Mouse (Mus musculus) kidney, postnatal 10 days (tissue): ENCODE measurements around the gene Unc79.

ENCODE experiments used
- DNase-seq: peaks from one replicate; pipeline ENCODE4 v3.0.0; 2021; ENCODE audit warnings: mixed read lengths

Unc79 gene

DNA sequence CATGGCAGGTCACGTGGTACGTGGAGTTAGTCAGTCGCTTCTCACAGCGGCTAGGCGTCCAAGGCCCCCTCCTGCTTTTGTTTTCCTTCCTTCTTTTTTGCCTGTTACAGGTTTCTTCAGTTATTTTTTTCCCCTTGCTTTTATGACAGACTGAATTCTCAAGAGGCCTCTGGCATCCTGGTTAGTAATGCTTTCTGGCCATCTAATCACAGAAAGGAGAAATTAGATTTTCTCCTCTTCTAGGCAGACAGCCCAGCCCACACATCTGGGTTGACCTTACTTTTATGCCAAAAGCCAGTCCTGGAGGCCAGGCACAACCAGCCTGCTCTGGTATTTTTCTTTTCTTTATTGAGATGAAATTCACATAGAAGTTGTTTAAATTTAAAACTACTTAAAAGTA, 94.1 kb downstream of the Unc79 start:
- DNase-seq = no peak

DNA sequence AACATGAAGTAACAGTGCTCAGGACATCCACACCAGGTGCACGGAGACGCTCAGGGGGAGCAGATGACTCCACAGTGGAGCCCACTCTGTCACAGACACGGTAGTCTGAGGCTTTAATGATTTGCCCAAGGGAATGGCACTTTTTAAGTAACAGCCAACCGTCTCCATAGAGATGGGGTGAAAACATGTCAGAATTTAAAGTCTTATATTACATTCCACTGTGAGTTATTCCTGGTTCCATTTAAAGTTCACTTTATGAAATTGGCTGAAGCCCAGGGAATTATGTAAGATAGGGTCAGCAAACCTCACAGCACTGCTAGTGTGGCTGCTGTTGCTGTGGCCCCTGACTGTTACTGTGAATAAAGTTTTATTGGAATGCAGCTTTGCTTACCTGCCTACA, 95.8 kb downstream of the Unc79 start:
- no peak for DNase-seq

DNA sequence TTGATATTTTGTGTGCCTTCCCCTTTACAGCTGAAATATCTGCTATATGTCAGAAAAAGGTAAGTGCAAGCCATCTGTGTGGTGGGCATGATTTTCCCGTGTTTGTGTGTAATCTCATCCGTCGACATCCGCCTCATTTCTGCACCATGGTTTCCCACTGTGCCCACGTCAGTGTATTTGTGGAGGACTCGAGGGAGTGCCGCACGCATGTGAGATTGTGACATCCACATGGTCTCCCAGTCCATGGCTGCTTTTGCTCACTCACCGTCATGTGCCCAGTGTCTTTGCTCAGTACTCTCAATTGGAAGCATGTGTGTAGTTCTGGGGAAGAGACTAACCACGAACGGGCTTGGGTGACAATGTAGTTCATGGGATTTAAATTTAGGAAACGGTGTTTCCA, 101.2 kb downstream of the Unc79 start:
- DNase-seq = no peak

DNA sequence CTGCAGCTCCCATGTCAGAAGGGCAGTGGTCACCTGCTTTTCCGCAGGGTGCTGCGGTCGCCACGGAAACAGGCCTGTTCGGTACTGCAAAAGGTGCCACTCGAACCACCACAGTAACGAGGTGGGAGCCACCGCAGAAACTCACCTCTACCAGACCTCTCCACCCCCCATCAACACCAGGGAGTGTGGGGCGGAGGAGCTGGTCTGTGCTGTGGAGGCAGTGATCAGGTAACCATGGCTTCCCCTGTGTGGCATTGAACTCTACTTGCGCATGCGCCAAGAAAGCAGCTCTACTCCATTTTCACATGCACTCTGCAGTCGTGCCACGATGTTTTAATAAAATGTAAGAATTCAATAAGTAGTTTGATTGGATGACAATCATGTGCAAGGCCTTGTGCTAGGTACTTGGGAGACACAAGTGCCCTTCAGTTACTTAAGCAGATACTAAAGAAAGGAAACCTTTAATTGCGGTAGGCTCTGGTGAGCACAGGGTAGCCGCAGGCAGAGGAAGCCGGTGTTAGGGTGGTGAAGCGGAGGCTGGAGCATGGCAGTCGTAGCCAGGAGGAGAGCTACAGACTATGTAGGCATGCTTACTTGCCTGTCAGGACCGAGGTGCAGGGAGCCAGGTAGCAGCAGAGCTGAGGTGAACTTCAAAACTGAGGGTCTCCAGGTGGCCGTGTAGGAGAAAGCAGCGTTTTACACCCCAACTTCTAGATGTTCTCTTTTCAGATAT, 110.8 kb downstream of the Unc79 start:
- DNase-seq = no peak

DNA sequence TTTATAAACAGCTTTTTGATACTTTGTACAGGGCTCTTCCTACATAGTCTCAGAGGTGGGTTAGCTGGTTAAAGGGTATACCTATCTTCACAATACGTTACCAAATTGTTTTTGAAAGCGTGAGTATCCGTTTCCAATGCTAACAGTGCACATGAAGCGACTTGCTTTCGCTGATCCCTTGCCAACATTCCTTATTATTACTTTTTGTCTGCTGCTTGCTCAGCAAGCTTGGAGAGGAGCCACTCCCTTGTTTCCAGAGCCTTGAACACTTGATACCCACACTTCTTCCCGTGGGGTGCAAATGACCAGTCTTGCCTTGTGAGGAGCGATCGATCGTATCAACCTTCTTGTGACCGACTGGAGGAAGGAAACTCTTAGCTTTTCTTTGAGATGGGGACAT, 112.1 kb downstream of the Unc79 start:
- DNase-seq = no peak

DNA sequence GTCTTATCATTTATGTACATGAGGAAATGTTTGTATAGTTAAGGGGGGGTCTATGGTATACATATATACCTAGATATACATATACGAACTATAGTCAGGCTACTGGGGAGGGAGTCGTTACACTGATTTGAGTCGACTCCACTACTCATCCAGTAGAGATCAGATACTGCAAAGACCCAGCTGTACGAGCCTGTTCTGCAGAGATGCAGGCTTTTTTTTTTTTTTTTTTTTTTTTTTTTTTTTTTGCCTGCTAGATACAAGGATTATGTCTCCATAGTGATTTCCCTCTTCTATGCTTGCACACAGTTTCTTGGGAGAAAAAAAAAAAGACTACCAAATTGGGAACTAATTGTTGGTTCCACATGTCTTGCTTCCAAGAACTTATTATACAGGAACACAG, 113.5 kb downstream of the Unc79 start:
- DNase-seq = no peak

DNA sequence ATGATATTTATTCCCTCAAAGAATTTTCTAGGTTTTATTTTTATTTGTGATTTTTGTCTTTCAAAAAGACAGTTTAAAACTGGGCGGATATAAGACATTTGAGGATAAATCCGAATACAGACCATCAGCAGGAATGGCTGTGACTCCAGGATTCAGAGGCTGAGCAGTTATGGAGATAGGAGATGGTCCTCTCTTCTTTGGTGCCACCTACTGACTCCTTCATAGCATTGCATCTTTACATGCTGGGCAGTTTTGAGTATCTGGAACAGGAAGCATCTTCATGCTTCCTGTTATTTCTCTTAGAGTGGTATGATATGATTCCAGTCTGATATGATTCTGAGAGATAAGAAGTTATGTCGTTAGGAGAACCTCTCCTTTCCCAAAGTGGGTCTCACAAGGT, 116.3 kb downstream of the Unc79 start:
- DNase-seq = peak; percentile 37

DNA sequence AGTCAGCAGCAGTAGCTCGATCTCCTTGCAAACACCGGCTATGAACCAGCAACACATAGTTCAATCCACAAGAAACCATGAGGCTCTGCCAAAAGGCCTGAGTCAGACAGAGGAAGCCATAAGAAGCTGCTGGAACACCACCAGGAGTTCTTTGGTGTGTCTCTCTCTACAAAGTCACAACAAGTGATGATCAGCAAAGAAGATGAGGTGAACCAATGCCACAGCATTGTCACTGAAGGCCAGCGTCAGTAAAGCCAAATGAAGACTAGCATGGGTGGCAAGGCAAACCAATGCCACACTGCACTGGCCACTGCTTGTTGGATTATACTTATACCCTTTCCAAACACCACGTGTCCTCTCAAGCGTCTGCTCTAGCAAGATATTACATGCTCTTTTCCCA, 119.5 kb downstream of the Unc79 start:
- DNase-seq = no peak

DNA sequence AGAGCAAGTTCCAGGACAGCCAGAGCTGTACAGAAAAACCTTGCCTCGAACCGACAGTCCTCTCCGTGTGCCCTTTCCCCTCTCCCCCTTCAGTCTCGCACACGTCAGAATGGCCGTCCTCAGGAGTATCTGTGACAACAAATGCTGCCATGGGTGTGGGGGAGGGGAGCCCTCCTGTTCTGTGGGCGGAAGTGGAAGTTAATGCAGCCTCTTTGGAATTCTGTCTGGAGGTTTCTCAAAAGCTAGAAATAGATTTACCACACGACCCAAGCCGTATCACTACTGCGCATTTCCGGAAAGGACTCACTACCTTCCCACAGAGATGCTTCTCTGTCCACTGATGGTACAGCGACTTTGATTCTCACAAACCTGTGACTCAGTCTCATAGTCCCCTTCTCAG, 120.9 kb downstream of the Unc79 start:
- no peak for DNase-seq

DNA sequence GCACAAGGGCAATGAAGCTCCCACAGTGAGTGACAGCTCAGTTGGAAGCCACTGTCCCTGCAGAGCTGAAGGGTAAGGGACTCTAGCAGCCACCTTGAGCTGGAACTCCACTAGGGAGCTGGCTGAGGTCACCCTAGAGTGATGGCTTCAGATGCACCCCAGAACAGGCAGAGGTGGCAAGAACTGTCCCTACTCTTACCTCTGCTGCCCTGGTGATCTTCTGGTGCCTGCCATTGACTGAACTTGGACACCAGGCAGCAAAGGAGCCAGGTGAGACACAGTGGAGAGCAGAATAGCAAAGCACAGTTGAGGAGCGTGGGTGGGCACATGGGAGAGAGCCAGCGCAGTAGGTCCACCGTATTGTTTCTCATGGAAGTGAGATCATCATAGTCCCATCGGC, 125.3 kb downstream of the Unc79 start:
- no peak for DNase-seq

DNA sequence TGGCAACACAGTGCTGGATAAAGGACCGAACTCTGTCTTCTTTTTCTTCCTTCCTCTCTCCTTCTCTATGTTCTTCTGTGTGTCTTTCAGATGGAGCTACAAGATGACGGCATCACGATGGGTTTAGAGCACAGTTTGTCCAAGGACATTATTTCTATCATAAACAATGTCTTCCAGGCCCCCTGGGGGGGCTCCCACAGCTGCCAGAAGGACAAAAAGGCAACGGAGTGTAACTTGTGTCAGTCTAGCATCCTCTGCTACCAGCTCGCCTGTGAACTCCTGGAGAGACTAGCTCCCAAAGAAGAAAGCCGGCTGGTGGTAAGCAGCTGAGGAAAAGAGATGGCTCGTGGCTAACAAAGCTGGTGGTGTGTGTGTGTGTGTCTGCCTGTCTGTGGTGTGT, 130.1 kb downstream of the Unc79 start:
- DNase-seq = no peak

DNA sequence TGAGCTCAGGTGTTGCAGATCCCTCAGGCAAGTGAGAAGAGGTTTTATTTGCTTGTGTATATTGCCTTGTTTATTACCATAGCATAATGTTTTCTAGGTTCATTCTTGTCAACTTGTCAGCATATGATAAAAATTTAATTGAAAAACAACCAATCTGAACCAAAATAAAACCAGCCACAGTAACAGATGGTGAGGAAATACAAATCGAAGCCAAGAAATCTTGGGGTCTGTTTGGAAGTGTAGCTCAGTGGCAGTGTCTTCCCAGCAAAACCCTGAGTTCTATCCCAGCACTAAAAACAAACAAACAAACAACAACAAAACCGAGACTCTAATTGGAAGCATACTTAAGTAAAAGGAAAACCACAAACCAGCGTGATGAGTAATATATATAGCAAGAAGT, 131.4 kb downstream of the Unc79 start:
- no peak for DNase-seq

DNA sequence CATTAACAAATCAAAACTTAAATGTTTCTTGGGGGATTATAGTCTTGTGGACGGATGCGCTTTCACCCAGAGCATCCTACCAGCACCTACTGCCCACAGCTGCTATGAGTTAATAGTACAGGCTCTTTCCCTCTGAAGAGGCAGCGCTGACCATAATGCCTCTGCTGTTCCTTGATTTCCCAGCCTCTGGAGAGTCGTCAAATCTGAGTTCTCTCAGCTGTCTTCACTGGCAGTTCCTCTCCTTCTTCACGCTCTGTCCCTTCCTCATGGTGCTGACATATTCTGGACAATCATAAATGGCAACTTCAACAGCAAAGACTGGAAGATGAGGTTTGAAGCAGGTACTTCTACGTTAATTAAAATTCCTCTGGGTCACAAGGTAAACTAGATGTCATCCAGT, 143.2 kb downstream of the Unc79 start:
- peak; percentile 78 for DNase-seq

DNA sequence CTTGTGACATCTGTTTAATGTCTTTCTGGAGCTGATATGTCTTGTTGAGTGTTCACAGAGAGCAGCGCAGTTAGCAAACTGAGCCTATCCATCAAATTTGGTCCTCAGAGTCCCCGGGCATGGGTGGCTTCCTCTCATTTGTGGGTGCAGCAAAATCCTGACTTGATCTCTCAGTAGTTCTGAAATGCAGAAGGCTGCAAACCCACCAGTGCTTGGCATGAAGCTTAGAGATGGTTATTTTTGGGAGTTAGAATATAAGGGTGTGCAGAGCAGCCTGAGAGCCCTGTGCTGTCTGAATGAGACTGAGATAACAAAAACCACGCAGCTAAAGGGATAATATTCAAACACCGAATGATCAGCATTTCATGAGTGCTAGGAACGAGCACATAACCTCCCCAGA, 146.5 kb downstream of the Unc79 start:
- no peak for DNase-seq

DNA sequence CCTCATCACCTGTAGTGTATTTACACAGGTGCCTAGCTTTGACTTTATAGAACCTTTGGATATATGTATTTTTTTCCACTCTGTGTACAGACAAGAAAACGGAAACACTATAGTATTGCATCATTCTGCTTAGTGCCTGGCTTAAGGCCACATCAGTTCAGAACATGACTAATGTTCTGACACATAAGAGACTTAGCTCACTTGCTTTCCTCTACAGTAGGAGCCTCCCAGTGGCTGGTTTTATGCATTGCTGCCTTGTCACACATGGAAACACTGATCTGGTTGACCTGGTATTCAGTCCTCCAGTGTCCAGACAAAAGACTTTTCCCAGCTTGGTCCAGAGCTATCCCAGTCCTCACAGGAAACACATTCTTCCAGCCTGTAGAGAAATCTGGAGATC, 150.5 kb downstream of the Unc79 start:
- DNase-seq = peak; percentile 34

DNA sequence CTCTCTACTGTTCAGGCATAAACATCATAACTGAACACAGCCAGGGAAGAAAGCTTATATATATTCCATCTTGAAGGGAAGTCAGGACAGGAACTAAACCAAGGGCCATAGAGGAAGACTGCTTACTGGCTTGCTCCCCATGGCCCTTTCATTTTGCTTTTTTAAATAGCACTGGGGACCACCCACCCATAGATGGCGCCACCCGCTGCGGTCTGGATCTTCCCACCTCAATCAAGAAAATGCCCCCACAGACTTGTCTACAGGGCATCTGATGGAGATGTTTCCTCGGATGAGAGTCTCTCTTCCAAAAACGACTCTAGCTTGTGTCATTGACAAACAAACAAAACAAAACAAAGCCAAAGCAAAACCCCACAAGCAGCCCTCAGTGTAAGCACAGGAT, 151.4 kb downstream of the Unc79 start:
- no peak for DNase-seq

DNA sequence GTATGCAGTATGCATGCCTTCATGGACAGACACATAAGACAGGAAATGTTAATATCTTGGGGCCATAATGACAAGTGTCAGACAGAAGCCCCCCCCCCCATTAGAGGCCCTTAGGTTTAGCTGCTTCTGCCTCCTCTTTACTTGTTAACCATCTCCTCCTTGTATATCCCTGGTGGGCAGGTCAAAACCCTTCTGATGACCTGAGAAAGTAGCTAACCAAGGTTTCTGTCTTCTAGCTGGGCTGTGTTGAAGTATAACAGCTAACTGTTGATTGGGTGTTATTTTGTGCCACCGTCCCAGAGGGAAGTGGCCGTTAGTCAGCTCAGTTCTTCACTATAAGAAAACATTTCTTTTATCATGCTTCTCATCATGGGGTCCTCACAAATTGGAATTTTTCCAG, 154.4 kb downstream of the Unc79 start:
- DNase-seq = no peak

DNA sequence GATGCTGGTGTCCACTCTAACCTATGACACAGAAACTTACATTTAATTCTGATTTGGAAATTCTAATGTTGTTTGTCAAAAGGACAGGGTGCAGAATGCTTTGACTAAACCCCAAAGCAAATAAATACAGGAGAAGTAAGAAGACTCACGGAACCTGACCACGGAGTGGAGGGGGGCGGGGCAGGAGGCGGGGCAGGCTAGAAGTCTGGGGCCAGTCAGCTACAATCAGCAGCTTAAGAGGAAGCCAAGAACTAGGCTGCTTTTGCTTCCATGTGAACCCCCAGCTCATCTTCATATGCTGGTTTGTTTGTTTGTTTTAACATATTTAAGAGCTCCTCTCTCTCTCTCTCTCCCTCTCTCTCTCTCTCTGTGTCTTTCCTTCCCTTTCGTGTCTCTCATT, 154.9 kb downstream of the Unc79 start:
- peak; percentile 38 for DNase-seq

DNA sequence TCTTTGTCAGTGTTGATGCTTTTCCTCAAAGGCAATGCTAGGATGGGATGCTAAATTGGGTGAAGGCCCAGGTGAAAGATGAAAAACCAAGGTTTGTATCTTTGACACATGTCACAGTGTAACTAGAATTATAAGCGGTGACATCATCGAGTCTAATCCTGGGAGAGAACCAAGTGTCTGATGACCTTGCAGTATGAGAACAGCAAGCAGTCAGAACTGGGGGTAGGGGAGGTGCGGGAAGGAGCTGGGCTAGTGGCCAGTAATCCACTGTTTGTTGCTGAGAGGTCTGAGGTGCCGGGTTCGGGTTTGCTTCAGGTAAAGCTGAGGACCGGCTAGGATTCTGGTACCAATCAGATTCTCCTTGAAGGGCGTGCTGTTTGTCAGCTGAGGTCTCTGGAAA, 160.6 kb downstream of the Unc79 start:
- DNase-seq = no peak

DNA sequence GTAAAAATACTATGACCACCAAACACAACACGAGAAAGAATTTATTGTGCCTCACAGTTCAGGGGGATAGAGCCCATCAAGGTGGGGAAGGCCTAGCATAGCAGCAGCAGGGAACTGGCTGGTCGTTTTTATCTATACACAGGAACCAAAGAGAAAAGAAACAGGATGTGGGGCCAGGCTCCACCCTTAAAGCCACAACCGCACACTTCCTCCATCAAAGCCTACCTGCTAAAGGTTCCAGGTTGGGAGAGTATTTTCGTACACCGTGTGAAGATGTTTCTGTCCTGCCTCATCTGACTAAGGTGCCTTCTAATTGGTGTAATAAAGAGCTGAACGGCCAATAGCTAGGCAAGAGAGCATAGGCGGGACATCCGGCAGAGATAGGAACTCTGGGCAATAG, 168.0 kb downstream of the Unc79 start:
- no peak for DNase-seq

DNA sequence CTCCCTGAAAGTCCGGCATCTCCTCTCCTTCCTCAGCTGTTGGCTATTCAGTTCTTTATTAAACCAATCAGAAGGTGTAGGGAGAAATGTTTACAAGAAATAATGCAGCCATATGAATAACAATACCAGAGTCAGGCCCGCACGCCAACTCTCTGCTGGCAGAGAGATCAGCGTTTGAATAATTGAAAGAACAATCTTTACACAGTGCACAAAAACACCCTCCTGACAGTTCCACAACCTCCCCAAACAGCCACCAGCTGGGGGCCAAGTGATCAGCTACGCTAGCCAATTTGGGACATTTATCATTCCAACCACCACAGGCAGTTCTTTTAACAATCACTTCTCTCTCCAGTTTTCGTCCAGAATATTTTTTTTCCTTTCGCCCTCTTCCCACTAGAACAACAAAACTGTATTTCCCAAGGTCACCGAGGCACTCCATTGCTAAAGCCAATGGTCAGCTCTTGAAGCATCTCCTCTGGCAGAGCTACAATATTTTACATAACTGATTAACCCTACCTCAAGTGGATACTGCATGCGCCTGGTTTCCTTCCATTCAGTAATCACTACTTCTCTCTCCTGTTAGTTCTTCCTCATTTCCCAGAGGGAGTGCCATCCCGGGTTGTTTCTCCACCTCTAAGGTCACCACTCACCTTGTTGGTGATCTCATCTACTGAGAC, 169.0 kb downstream of the Unc79 start:
- DNase-seq = peak; percentile 21

DNA sequence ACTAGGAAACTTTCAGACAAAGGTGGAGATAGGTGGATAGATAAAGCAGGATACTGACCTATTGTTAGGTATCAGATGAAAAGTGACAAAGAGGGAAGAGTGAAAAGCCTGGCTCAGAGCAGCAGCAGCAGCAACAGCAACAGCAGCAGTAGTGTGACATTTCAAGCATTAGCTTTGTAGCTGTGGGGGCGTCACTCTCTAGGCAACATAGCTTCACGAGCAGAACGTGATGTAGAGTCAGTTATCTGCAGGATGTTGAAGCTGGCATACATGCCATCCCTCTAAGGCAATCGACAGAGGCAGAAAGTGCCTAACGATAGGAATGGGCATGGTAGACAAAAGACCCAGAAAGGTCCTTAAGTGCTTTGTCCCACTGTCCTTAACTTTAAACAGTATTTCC, 173.3 kb downstream of the Unc79 start:
- DNase-seq = no peak

DNA sequence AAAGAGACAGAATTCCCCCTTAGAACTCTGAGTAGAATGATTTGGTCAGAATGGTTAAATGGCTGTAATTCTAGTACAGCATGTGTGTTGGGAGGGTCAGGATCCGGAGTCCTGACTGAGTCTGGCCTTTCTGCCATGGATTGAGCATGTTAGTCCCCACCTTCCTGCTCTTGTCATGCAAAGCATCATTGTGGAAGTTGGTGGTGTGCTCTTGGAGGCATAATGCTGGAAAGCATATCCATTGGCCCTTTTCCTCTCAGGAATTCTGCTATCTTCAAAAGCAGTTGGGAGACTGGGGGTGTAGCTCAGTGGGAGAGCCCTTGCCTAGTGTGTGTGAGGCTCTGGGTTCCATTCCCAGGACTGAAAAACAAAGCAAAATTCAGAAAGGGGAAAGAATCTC, 175.2 kb downstream of the Unc79 start:
- no peak for DNase-seq

DNA sequence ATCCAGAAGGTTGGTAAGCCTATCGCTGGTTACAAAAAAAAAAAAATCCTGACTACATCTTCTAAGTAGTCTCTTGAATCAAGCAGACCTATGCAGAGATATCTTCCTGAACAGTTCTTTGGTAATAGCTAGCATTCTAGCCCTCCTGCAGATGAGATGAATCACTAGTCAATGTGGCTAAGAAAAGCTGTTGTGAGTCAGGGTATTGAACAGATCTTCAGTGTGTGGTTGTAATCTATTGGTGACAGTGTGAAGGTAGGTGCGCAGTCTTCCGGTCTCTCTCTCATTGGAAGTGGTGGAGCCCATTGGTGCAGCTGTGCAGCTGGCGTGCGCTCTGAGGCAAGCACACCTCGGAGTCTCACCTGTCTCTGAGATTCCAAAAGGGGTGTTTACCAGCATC, 180.3 kb downstream of the Unc79 start:
- no peak for DNase-seq
